Mouse (Mus musculus): ENCODE measurements at regions not wholly inside any gene's neighbourhood (a gene's known extent, or its start where the extent isn't known, plus 50 kb on each side); places are given as distances from the start of the nearest gene placed in this dataset.

DNA sequence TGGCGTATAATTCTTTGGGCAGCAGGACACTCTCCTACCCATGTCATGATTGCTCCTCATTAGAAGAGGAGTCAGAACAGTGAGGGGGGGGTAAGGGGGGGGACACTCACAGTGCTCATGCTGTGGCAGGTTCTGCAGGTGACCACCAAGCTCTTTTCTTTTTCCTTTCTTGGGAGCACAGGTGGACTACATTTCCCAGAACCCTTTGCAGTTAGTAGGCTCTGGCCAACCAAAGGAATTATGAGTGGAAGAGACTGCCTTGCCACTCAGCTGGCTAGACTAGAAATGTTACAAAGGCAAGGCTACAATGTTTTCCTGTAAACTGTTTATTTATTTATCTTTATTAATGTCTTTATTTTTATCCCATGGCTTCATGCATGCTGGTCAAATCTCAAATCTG is 53.6 kb upstream of the Ifnlr1 start:
- H3K4me3 ChIP-seq (replicated peaks) = no peak overlapping the region
- peaks cover 17% of the 10 kb centered on the region for H3K27me3 ChIP-seq
- ATAC-seq (ENCODE audit: insufficient read depth) = no peak
- H3K9ac ChIP-seq = no peak overlapping the region
- H3K36me3 ChIP-seq (replicated peaks) = no peaks in the 10 kb centered on the region
- WGBS (ENCODE audit: insufficient replicate concordance) = 88% methylated on average over 1 of the region's 1 CpGs
- H3K27ac ChIP-seq (replicated peaks) = no peak overlapping the region
- no peaks in the 10 kb centered on the region for H3K9me3 ChIP-seq (replicated peaks)
- no peaks in the 10 kb centered on the region for H3K4me1 ChIP-seq (replicated peaks)
- H3K4me2 ChIP-seq = no peak overlapping the region

DNA sequence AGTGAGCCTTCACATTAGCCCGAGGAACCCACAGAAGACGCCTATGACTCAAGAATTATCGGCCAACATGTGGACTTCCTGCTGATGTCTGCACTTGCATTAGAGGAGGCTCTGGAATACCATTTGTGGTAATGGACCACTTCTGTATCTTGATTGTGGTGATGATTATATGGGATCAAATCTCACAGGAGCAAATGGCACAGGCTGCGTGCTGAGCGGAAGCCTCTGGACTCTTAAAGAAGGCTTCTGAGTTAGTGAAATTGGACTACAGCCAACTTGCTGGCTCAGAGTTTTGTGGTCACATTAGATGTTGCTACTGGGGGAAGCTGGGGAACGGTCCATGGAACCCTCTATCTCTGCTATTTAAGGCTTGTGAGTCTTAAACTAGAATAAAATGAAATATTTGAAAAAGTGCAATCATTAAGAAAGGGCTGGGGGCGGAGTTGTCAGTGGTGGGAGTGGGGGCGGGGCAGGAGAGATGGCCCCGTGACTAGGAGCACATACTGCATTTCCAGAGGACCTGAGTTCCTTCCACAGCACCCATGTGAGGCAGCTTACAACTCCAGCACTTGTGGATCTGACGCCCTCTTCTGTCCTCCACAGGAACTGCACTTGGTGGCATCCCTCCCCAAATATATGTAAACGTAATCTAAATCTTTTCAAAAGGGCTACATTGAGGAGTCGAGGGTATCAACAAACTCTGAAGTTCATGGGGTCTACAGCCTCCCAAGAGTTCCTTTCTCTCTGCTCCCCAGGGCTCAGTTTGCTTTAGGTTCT is 56.1 kb upstream of the Ifnlr1 start:
- H3K27ac ChIP-seq (replicated peaks) = no peak overlapping the region
- H3K4me1 ChIP-seq (replicated peaks) = peaks cover under 1% of the 10 kb centered on the region; the same call in 1 of the 2 replicates
- whole genome bisulfite sequencing (ENCODE audit: insufficient replicate concordance) = 73% methylated on average over 12 of the region's 12 CpGs
- no peak overlapping the region for H3K9ac ChIP-seq
- ATAC-seq (ENCODE audit: insufficient read depth) = no peak
- no peak overlapping the region for H3K4me3 ChIP-seq (replicated peaks)
- H3K4me2 ChIP-seq = no peak overlapping the region
- H3K9me3 ChIP-seq (replicated peaks) = no peaks in the 10 kb centered on the region
- no peaks in the 10 kb centered on the region for H3K36me3 ChIP-seq (replicated peaks)
- peaks cover 14% of the 10 kb centered on the region for H3K27me3 ChIP-seq

DNA sequence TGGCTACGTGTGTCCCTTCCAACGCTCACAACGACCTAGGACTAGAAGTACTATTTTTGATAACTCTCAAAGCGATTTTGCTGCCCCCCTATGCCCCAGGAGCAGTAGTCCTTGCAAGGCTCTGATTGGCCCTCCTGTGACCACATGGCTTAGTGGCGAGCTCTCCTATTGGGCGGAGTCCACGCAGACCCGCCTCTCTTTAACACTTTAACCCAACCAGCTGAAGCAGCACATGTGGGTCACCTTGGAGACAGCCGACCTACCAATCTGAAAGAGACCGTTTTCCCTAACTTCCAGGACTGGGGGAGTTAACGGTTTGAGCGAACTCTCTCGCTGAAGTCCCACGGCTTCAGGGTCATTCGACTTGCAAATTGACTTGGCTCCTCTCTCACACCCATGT is 53.0 kb upstream of the Grhl3 start:
- Histone ChIP-seq H3K4me1 (replicated peaks) (peaks cover 36% of the 10 kb centered on the region), H3K27ac (replicated peaks) (no peak overlapping the region), H3K36me3 (replicated peaks) (no peaks in the 10 kb centered on the region), H3K9me3 (replicated peaks) (no peaks in the 10 kb centered on the region), H3K9ac (no peak overlapping the region), H3K4me2 (no peak overlapping the region), H3K4me3 (replicated peaks) (no peak overlapping the region), H3K27me3 (peaks cover 3% of the 10 kb centered on the region; the same call in 1 of the 2 replicates)
- WGBS (ENCODE audit: insufficient replicate concordance) = 84% methylated on average over 15 of the region's 15 CpGs
- ATAC-seq (ENCODE audit: insufficient read depth) = no peak

DNA sequence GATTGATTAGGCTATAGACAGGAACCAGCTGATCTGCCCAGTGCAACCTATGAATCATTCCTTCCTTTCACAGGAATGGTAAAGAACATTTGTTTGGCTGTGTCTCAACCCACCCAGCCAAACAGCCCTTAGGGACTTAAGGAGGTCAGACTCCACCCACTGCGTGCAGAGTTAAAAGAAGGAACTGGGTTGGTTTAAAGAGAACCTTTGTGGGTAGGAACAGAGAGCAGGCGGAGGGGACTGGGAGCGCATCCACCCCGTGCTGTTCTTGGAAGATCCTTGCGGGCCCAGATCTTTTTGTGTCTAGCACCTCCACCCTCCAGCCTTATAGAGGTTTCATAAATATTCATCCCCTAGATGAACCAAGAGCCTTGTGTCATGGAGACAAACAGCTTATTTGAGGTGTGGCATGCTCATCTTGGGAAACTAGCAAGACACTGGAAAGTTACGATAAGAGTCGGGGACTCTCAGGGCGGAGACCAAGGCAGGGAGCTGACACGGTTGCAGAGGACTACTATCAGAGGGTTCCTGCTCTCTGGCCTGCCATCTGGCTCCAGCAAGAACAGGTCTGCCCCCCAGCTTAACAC is 49.8 kb upstream of the Grhl3 start:
- Histone ChIP-seq H3K9me3 (replicated peaks) (no peaks in the 10 kb centered on the region), H3K4me2 (peak overlapping the region; percentile 68), H3K4me3 (replicated peaks) (peak overlapping the region; percentile 17), H3K27ac (replicated peaks) (peak overlapping the region; percentile 97), H3K4me1 (replicated peaks) (peaks cover 47% of the 10 kb centered on the region), H3K9ac (peak overlapping the region; percentile 29; the same call in 1 of the 2 replicates), H3K27me3 (peaks cover 15% of the 10 kb centered on the region), H3K36me3 (replicated peaks) (no peaks in the 10 kb centered on the region)
- peak; percentile 97 for ATAC-seq (ENCODE audit: insufficient read depth)
- 30% methylated on average over 9 of the region's 9 CpGs for WGBS (ENCODE audit: insufficient replicate concordance)

Data from liver, embryonic 15.5 days (tissue).